Mouse (Mus musculus): Measurements from ENCODE around the gene Atxn7l3. TPM values are rescaled to one million over a fixed set of nuclear protein-coding genes. Genes with fewer than 3 reads are reported as not detected.
A peak's percentile ranks its signal among the peaks of the same experiment; 100 is the strongest.

The Atxn7l3 gene
- polyA plus RNA-seq, 1 experiment from 2014 or later = 29.7 TPM

DNA sequence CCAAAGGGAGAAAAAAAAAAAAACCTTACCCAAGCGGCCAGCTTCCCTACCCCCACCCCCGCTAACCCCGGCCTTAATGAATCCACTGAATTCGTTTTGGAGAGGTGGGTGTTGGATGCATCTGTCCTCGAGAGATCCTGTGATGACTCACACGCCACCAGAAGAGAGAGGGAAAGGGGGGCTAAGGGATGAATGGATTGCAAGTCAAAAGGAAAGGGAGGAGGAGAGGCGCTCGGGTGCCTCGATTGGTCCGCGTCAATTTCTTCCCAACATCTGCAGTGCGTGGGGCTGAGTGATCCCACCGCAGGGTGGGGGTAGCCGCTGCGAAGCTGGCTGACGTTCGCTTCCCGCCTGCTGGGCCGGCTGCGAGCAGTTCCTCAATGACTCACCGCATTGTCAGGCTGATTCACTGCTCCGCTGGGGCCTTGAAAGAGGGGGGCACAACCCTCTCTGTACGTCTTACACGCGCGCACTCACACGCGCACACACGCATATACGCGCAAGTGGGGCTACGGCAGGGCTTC lies 51.4 kb downstream of the Atxn7l3 start:
- H3K4me2 ChIP-seq (replicated peaks) = peak overlapping the region; percentile 69
- H3K4me3 ChIP-seq = peak overlapping the region; percentile 31
- peak overlapping the region; percentile 64 for H3K27ac ChIP-seq
- H3K27me3 ChIP-seq = no peaks in the 10 kb centered on the region
- peak; percentile 78 for ATAC-seq (ENCODE audit: low FRiP score)
- under 1% methylated on average over 32 of the region's 32 CpGs for WGBS
- no peaks in the 10 kb centered on the region for H3K9me3 ChIP-seq (replicated peaks)
- H3K9ac ChIP-seq = peak overlapping the region; percentile 42
- peaks cover 24% of the 10 kb centered on the region for H3K4me1 ChIP-seq
- H3K36me3 ChIP-seq = no peaks in the 10 kb centered on the region

DNA sequence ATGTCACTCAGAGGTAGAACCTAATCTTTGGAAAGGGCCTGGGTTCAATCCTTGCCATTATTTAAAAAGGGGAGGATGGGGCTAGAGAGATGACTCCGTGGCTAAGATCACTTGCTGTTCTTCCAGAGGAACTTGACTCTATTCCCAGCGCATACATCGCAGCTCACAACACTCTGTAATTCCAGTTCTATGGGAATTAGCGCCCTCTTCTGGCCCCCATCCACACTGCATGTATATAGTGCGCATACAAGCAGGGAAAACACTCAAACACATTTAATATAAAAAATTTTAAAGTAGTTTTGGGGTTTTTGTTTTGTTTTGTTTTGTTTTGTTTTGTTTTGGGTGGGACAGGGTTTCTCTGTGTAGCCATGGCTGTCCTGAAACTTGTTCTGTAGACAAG lies 54.6 kb downstream of the Atxn7l3 start:
- Histone ChIP-seq H3K4me3 (no peak overlapping the region), H3K4me2 (replicated peaks) (no peak overlapping the region), H3K36me3 (no peaks in the 10 kb centered on the region), H3K9ac (no peak overlapping the region), H3K4me1 (peaks cover 16% of the 10 kb centered on the region), H3K27me3 (no peaks in the 10 kb centered on the region), H3K27ac (no peak overlapping the region), H3K9me3 (replicated peaks) (no peaks in the 10 kb centered on the region)
- no peak for ATAC-seq (ENCODE audit: low FRiP score)
- 48% methylated on average over 5 of the region's 5 CpGs for WGBS

DNA sequence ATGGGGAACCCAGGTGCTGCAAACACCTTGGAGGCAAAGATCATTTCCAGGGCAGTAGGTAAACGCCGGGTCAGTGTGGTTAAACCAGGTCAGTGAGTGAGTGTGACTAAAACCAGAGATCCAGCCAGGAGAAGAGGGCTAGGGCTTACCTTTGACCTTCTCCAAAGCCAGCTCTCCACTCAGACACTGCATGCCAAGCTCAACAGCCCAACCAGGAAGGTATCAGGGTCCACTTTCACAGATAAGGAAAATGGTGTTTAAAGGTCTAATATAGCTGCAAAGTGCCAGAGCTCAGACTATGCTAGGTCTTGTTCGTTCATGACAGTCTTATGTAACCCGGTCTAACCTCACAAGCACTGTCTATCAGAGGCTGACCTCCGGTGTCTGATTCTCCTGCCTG lies 55.2 kb downstream of the Atxn7l3 start:
- no peak overlapping the region for H3K9ac ChIP-seq
- no peak for ATAC-seq (ENCODE audit: low FRiP score)
- H3K4me3 ChIP-seq = no peak overlapping the region
- no peak overlapping the region for H3K27ac ChIP-seq
- H3K9me3 ChIP-seq (replicated peaks) = no peaks in the 10 kb centered on the region
- no peak overlapping the region for H3K4me2 ChIP-seq (replicated peaks)
- H3K36me3 ChIP-seq = no peaks in the 10 kb centered on the region
- no peaks in the 10 kb centered on the region for H3K27me3 ChIP-seq
- H3K4me1 ChIP-seq = peaks cover 17% of the 10 kb centered on the region
- WGBS = 88% methylated on average over 5 of the region's 5 CpGs

DNA sequence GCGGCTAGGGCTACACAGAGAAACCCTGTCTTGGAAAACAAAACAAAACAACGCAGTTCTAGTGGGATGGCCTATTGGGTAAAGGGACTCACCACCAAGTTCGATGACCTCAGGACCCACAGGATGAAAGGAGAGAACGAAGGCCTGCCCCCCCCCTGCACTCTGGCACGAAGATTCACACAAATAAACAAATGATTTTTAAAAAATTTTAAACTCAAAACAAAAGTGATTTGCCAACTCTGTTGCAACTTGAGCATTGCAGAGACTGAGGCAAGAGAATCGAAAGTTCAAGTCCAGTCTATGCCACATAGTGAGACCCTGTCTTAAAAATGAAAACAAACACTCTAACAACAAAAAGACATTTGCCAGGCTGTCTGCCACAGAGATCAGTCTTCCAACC lies 55.8 kb downstream of the Atxn7l3 start:
- Histone ChIP-seq H3K9me3 (replicated peaks) (no peaks in the 10 kb centered on the region), H3K4me2 (replicated peaks) (no peak overlapping the region), H3K4me3 (no peak overlapping the region), H3K36me3 (no peaks in the 10 kb centered on the region), H3K27me3 (no peaks in the 10 kb centered on the region), H3K27ac (no peak overlapping the region), H3K9ac (no peak overlapping the region), H3K4me1 (peaks cover 16% of the 10 kb centered on the region)
- 89% methylated on average over 6 of the region's 6 CpGs for WGBS
- ATAC-seq (ENCODE audit: low FRiP score) = no peak

Other genes with a start within 250 kb of the Atxn7l3 start
- gene Mpp2, start 208.1 kb downstream of the Atxn7l3 start, polyA plus RNA-seq (2016; fragmentation: Nextera tagmentation; extraction: Ambion mirVana) = 22.0 and 24.1 TPM in 2 replicates
- not detected in 2 replicates for gene Ppy, start 195.3 kb downstream of the Atxn7l3 start, polyA plus RNA-seq (2016; fragmentation: Nextera tagmentation; extraction: Ambion mirVana)
- gene Pyy, start 188.8 kb downstream of the Atxn7l3 start, polyA plus RNA-seq (2016; fragmentation: Nextera tagmentation; extraction: Ambion mirVana) = 3.3 and 5.5 TPM in 2 replicates
- gene Nags, start 151.1 kb downstream of the Atxn7l3 start, polyA plus RNA-seq (2016; fragmentation: Nextera tagmentation; extraction: Ambion mirVana) = 0.14 TPM in 1 of 2 replicates, not detected in the other
- gene Tmem101, start 140.2 kb downstream of the Atxn7l3 start, polyA plus RNA-seq (2016; fragmentation: Nextera tagmentation; extraction: Ambion mirVana) = 37.9 and 40.4 TPM in 2 replicates
- 114 TPM in 2 replicates for gene Lsm12, start 111.3 kb downstream of the Atxn7l3 start, polyA plus RNA-seq (2016; fragmentation: Nextera tagmentation; extraction: Ambion mirVana)
- gene G6pc3, start 107.0 kb downstream of the Atxn7l3 start, polyA plus RNA-seq (2016; fragmentation: Nextera tagmentation; extraction: Ambion mirVana) = 26.8 and 27.0 TPM in 2 replicates
- gene Hdac5, start 66.5 kb downstream of the Atxn7l3 start, polyA plus RNA-seq (2016; fragmentation: Nextera tagmentation; extraction: Ambion mirVana) = 97.2 and 103 TPM in 2 replicates
- 9.4 and 12.5 TPM in 2 replicates for gene BC030867, start 47.7 kb downstream of the Atxn7l3 start, polyA plus RNA-seq (2016; fragmentation: Nextera tagmentation; extraction: Ambion mirVana)
- not detected in 2 replicates for gene Asb16, start 27.9 kb downstream of the Atxn7l3 start, polyA plus RNA-seq (2016; fragmentation: Nextera tagmentation; extraction: Ambion mirVana)
- gene Tmub2, start 11.7 kb downstream of the Atxn7l3 start, polyA plus RNA-seq (2016; fragmentation: Nextera tagmentation; extraction: Ambion mirVana) = 67.9 and 68.4 TPM in 2 replicates
- gene Ubtf, start 23.1 kb upstream of the Atxn7l3 start, polyA plus RNA-seq (2016; fragmentation: Nextera tagmentation; extraction: Ambion mirVana) = 101 and 111 TPM in 2 replicates
- gene Slc4a1, start 69.6 kb upstream of the Atxn7l3 start, polyA plus RNA-seq (2016; fragmentation: Nextera tagmentation; extraction: Ambion mirVana) = 30.8 and 33.5 TPM in 2 replicates
- 125 and 140 TPM in 2 replicates for gene Rundc3a, start 96.8 kb upstream of the Atxn7l3 start, polyA plus RNA-seq (2016; fragmentation: Nextera tagmentation; extraction: Ambion mirVana)
- gene Slc25a39, start 111.3 kb upstream of the Atxn7l3 start, polyA plus RNA-seq (2016; fragmentation: Nextera tagmentation; extraction: Ambion mirVana) = 148 and 157 TPM in 2 replicates
- gene Grn, start 133.7 kb upstream of the Atxn7l3 start, polyA plus RNA-seq (2016; fragmentation: Nextera tagmentation; extraction: Ambion mirVana) = 96.9 and 101 TPM in 2 replicates
- gene Fam171a2, start 151.1 kb upstream of the Atxn7l3 start, polyA plus RNA-seq (2016; fragmentation: Nextera tagmentation; extraction: Ambion mirVana) = 21.5 and 22.8 TPM in 2 replicates
- gene Itga2b, start 173.5 kb upstream of the Atxn7l3 start, polyA plus RNA-seq (2016; fragmentation: Nextera tagmentation; extraction: Ambion mirVana) = 7.1 and 8.5 TPM in 2 replicates

All from hindbrain, embryonic 12.5 days (tissue).